Mouse (Mus musculus): Measurements from ENCODE around the gene Gns. TPM values are rescaled to one million over a fixed set of nuclear protein-coding genes. Genes with fewer than 3 reads are reported as not detected.

The Gns gene
- total RNA-seq, 2 experiments from 2014 or later = 66.2 to 66.9 TPM

- no peak for DNase-seq
Observed at GRCm38 (mm10) chr10:121430764-121431540, 66.1 kb downstream of the Gns start.

DNA sequence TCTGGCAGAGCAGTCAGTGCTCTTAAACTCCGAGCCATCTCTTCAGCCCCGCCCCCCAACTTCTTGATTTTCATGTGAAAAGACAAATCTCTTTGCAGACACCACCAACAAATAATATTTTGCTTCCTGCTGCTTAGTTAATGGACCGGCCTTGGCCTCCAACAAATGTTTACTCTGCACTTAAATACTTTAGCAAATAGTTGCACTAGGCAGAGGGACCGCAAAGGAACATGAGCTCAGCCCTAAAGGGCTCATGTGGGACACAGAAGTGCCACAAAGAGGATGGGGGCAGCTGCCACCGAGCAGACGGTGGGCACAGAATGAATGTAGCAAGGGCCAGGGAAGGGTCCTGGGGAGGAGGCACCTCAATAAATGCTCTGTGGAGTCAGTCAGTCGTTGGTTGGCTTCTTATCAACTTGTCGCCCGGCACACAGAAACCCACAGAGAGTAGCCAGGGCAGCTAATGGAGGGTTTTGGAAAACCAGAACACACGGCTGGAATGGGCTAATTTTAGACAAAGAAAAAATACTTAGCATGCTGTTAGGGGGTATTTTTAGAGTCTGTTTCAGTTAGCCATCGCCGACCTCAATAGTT lies 67.2 kb downstream of the Gns start:
- peak; percentile 55 for DNase-seq

- DNase-seq = no peak
Observed at GRCm38 (mm10) chr10:121432635-121433280, 67.9 kb downstream of the Gns start.

GRCm38 (mm10) chr10:121434441-121435103 lies 69.7 kb downstream of the Gns start:
- no peak for DNase-seq

DNA sequence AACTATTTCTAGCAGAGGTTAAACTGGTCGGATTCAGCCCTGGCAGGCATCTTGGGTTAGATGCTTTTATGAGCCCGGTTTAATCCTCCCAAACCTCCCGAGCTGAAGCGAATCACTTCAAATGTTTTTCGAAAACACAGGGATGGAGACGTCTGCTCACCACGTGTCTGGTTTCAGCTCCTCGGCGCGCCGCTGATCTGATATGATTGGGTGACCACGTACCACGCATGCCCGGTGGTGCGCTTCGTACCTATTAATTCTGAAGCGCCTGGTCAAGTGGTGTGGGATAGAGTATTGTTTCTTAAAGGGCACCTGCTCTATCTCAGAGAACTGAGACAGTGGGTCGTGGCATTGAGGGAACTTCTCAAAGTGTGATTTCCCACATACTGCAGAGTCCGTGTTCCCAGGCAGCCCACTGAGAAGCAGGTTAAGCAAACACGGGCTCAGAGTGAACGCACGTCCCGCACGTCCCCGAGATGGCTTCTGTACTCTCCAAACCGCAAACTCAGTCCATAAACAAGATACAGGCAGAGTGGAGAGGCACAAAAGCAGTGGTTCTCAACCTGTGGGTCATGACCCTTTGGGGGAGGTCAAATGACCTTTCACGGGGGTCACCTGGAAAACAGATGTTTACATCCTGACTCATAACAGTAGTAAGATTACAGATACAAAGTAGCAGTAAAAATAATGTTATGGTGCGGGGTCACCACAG lies 70.8 kb downstream of the Gns start:
- no peak for DNase-seq

- no peak for DNase-seq
Observed at GRCm38 (mm10) chr10:121436258-121436645, 71.4 kb downstream of the Gns start.

DNA sequence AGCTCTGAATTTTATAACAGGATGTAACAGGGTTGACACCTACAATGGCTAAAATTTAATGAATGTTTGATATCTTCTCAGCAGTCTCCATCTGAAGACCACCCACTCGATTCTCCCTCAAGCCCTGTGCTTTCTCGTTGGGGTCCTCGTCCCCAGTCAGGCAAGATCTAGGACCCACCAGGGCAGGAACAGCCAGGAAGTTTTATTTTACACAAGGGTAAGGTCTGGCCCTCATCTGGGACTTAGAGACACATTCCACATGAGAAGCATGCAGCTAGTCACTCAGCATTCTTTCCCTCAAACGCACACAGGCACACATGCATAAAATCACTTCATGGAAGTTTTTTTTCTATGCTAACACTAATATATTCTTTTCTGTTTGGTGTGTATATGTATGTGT lies 71.8 kb downstream of the Gns start:
- no peak for DNase-seq

DNA sequence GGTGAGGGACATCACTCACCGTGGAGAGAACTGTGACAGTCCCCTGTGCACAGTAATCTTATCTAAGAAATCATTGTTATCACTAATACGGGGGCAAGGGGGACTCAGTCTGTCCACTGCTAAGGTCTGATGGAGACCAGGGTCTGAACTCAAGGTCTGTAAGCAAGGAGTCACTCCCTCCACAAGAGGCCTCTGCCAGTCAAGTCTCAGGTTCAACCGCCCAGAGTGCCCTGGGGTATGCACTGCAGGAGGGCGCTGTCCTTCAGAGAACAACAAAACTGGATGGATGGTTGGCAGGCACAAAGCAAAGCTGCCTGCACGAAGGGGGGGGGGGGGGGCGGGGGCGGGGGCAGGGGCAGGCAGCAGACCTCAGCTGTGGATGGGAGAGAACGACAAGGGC lies 73.2 kb downstream of the Gns start:
- DNase-seq = no peak

DNA sequence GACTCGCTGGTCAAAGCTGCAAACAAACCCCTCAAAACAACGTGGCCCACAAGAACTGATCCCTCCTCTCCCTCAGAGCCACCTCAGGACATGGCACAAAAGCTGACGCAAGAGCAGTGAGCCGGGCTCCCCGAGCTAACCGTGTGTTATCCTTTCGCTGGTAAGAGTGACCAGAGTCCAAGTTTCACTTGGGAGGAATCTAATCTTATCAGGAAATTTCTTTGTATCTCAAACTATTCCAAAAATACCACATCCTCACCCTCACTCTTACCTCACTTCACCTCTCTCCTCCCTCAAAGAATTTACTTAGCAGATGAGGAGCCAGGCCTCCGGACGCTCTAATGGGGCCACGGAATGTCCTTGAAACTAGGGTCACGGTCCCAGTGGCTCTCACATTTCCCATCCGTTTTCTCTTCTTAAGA lies 74.4 kb downstream of the Gns start:
- no peak for DNase-seq

GRCm38 (mm10) chr10:121443791-121444190 lies 78.9 kb downstream of the Gns start:
- DNase-seq = no peak

DNA sequence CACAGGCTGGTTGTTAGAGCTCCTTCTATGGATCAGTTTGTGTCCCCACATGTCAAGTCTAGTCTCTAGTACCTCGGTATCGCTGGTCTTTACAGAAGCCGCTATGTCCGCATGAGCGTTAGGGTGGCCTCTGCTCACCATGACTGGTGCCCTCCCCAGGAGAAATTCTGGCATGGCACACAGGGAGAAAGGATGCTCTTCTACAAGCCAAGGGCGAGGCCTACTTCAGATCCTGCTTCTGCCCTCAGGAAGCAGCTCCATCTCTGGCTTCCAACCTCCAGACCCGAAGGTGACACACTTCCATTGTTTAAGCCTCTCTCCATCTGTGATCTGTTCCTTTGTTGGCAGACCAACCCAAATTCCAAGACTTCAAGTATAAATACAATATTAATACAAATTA lies 79.3 kb downstream of the Gns start:
- DNase-seq = no peak

- DNase-seq = no peak
Observed at GRCm38 (mm10) chr10:121445808-121446207, 80.9 kb downstream of the Gns start.

Other genes starting within 250 kb of the Gns start
- gene Tbc1d30, start 13.8 kb upstream of the Gns start, total RNA-seq (2021) = 1 to 10 TPM; 3.7 to 4.9 TPM
- 10 to 100 TPM; 82.2 to 85.0 TPM for gene Rassf3, start 111.3 kb downstream of the Gns start, total RNA-seq (2021)
- 10 to 100 TPM; 18.7 to 26.8 TPM for gene Tbk1, start 221.7 kb downstream of the Gns start, total RNA-seq (2021)